ENCODE assay signal across 23 mouse cellular contexts in genomic region chr10:44339326-44339725, GRCm38 (mm10).
"Had no signal": no experiment of that assay in that cellular context is flagged by ENCODE, and none has a peak within 500 bp of the region (broad histone marks: within the 10 kb centered on the region; RNA-seq: fewer than 3 reads in every experiment).

No protein-coding gene starts in this region.

- H3K4me1 ChIP-seq: heart, embryonic 10.5 days; heart, embryonic 15.5 days; limb, embryonic 13.5 days had no signal

- H3K27ac ChIP-seq: heart, embryonic 10.5 days; heart, embryonic 13.5 days; heart, embryonic 15.5 days; hindbrain, embryonic 13.5 days; kidney, postnatal 0 days; limb, embryonic 13.5 days; limb, embryonic 15.5 days; liver, embryonic 14.5 days had no signal

- H3K9me3 ChIP-seq: heart, embryonic 10.5 days; heart, embryonic 13.5 days; heart, embryonic 15.5 days; hindbrain, embryonic 13.5 days; limb, embryonic 13.5 days; limb, embryonic 15.5 days; liver, embryonic 12.5 days had no signal

- H3K27me3 ChIP-seq: heart, embryonic 13.5 days; heart, embryonic 15.5 days; hindbrain, embryonic 13.5 days; limb, embryonic 13.5 days; limb, embryonic 15.5 days; liver, embryonic 12.5 days had no signal

- H3K4me2 ChIP-seq: heart, embryonic 13.5 days; heart, embryonic 15.5 days; hindbrain, embryonic 13.5 days; limb, embryonic 13.5 days; limb, embryonic 15.5 days; liver, embryonic 12.5 days had no signal

- ATAC-seq: hindbrain, embryonic 16.5 days; intestine, embryonic 16.5 days; liver, embryonic 12.5 days had no signal

- H3K9ac ChIP-seq: heart, embryonic 13.5 days; heart, embryonic 15.5 days; hindbrain, embryonic 13.5 days; limb, embryonic 13.5 days; limb, embryonic 15.5 days; liver, embryonic 12.5 days; liver, embryonic 14.5 days had no signal

- H3K4me3 ChIP-seq: heart, embryonic 10.5 days; heart, embryonic 13.5 days; heart, embryonic 15.5 days; hindbrain, embryonic 13.5 days; limb, embryonic 13.5 days; limb, embryonic 15.5 days; liver, embryonic 12.5 days had no signal

- DNase-seq: gastrocnemius, postnatal 14 days; gastrocnemius, postnatal 36 days; heart, adult 18-20 months; heart, postnatal 14 days; heart, postnatal 36 days; kidney, adult 18-20 months; kidney, adult 8-10 months; kidney, postnatal 14 days; kidney, postnatal 36 days; layer of hippocampus, adult 9-11 months; layer of hippocampus, postnatal 36 days; left cerebral cortex, postnatal 4 days had no signal
